Mouse (Mus musculus) megakaryocyte-erythroid progenitor cell, adult 5 weeks (primary cell): ENCODE data around the gene Nanos2. TPM values are rescaled to one million over a fixed set of nuclear protein-coding genes. Genes with fewer than 3 reads are reported as not detected.

Source experiments
- polyA plus RNA-seq: library from polyadenylated mRNA; stranded (reverse); fragments of >175 nt; gene quantifications from 2 replicates; pipeline ENCODE4 v1.2.3, GENCODE M21; 2012

The Nanos2 gene
- polyA plus RNA-seq: not detected in 2 replicates

DNA sequence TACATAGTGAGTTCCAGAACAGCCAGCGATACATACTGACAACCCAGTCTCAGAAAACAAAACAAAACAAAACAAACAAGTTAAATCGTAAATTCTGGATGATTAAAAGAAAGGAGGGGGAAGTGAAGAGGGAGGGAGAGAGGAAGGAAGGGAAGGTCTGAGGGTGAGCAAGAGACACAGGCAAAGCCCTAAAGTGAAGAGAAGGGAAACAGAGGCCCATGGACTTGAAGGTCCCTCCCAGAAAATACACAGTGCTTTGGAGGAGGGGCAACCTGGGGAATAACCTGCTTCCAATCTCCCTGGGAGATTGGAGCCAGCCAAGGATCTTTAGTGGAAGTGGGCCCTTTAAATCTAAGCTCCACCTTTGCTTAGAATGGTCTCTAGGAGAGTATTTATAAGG, at the start of gene Nanos2:
Gene Nanos2 (plus strand): TSS at position 301 of the 400 bp plus-strand sequence.

DNA sequence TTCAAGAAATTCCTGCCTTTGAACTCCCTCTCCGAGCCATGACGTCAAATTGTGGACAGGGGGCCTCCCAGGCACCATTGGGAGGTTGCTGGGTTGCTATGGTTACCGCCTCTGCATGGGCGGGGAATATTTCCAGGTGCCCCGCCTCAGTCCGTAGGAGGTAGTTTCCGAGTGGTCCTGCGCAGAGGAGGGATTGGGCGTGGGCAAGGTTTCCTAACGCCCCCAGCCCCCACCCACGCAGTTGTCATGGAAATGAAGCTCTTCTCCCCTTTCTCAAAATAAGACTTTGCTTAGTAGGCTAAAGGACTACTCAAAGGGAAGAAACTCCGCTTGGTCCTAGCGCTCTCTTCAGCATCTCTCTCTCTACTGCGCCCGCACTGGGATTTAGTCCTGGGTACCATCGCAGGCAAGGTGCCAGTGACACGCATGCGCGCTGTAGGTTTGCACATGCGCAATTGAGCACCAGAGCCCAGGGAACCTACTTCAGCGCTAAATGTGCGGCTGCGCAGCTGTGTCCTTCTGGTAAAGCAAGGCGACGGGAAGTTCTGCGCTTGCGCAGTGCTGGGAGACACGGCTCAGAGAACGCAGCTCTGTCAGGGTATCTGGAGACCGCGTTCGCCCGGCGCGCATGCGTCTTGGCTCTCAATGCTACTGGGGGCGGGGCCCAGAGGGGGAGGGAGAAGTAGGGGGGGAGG, 3.5 kb downstream of the Nanos2 start, which contains the start of gene Mypop:
Gene Mypop (plus strand): TSS at position 645 of the 695 bp plus-strand sequence.

DNA sequence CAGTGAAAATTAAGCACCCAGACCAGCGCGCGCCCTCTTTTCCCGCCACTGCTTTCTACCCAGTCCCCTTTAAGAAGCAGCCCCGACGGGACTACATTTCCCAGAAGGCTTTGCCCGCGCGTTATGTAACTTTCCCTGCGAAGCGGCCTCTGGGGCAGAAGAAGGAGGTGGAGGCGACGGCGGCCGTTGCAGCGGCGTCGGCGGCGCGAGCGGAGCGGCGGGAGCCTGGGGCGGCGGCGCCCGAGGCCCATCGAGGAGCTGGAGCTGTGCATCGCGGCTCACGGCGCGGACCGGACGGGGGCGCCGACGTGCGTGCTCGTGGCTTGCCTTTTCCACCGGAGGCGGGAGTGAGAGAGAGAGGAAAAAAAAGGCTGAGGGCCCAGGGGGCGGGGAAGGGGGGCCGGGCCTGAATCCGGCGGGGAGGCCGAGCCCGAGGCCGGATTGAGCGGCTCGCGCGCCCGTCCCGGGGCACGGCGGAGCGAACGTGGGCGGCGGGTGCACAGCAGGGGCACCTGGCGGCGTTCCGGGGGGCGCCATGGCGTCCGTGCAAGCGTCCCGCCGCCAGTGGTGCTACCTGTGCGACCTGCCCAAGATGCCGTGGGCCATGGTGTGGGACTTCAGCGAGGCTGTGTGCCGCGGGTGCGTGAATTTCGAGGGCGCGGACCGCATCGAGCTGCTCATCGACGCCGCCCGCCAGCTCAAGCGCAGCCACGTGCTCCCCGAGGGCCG, 16.9 kb downstream of the Nanos2 start, which contains the start of gene Irf2bp1:
Gene Irf2bp1 (plus strand): TSS at position 143 of the 729 bp plus-strand sequence.

DNA sequence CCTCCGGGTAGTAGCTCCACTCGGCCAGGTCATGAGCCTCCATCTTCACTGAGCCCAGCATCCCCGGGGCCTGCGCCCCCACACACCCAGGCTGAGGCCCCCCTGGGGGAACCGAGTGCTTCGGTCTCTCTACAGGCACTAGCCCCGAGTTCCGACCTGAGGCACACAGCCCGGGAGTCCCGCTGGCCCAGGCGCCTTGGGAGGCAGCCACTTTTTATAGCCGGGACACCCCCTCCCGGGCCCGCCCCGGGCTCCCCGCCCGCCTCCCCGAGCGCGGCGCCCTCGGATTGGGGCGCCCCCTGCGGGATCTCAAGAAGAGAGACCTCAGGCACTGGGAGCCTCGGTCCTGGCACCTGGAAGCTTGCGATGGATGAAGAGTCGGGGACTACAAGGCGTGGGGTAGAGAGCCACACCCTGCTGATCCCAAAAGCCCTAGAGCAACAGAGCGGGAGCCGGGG, 36.2 kb downstream of the Nanos2 start, which contains the start of gene Foxa3:
Gene Foxa3 (minus strand): TSS at position 182 of the 458 bp plus-strand sequence.

DNA sequence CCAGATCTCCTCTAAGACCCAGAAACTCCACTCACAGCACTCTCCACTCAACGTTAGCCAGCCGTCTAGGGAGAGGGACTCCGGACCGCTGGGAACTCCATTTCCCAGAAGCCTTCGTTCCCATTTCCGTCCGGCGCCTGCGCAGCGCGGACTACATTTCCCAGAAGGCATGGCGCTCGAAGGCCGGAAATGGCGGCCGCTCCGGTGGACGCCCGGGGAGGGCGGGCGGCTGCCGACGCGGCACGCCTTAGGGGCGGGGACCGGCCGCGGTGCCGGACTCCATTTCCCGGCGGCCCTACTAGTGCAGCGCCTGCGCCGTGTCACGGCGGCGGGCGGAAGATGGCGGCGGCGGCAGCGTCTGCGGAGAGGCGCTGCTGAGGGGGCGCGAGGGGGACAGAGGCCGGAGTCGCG, 36.9 kb downstream of the Nanos2 start, which contains the start of gene Sympk:
Gene Sympk (plus strand): TSS at position 282 of the 411 bp plus-strand sequence.

Other genes with a start within 250 kb of the Nanos2 start
- gene Psg19, start 188.9 kb upstream of the Nanos2 start, polyA plus RNA-seq: 0.03 TPM in 1 of 2 replicates, not detected in the other
- 0.04 TPM in 1 of 2 replicates, not detected in the other for gene Psg17, start 165.8 kb upstream of the Nanos2 start, polyA plus RNA-seq
- 0.10 and 0.11 TPM in 2 replicates for gene Mill2, start 147.4 kb upstream of the Nanos2 start, polyA plus RNA-seq
- gene Pglyrp1, start 116.1 kb upstream of the Nanos2 start, polyA plus RNA-seq: 194 and 247 TPM in 2 replicates
- 61.5 and 67.8 TPM in 2 replicates for gene Ccdc61, start 77.0 kb upstream of the Nanos2 start, polyA plus RNA-seq
- 0.02 and 0.05 TPM in 2 replicates for gene Nova2, start 61.5 kb upstream of the Nanos2 start, polyA plus RNA-seq
- 0.44 and 0.51 TPM in 2 replicates for gene Mypop, start 3.8 kb downstream of the Nanos2 start, polyA plus RNA-seq
- gene Irf2bp1, start 16.6 kb downstream of the Nanos2 start, polyA plus RNA-seq: 99.0 and 114 TPM in 2 replicates
- gene Foxa3, start 36.1 kb downstream of the Nanos2 start, polyA plus RNA-seq: not detected in 2 replicates
- gene Sympk, start 37.0 kb downstream of the Nanos2 start, polyA plus RNA-seq: 198 and 236 TPM in 2 replicates
- gene Rsph6a, start 67.3 kb downstream of the Nanos2 start, polyA plus RNA-seq: 0.05 TPM in 1 of 2 replicates, not detected in the other
- gene Dmwd, start 88.8 kb downstream of the Nanos2 start, polyA plus RNA-seq: 41.0 and 66.8 TPM in 2 replicates
- gene Dmpk, start 96.4 kb downstream of the Nanos2 start, polyA plus RNA-seq: 13.5 and 23.0 TPM in 2 replicates
- gene Six5, start 107.2 kb downstream of the Nanos2 start, polyA plus RNA-seq: 13.5 and 23.0 TPM in 2 replicates
- gene Gm4969, start 131.0 kb downstream of the Nanos2 start, polyA plus RNA-seq: 0.06 TPM in 1 of 2 replicates, not detected in the other
- 16.3 and 20.9 TPM in 2 replicates for gene Fbxo46, start 132.5 kb downstream of the Nanos2 start, polyA plus RNA-seq
- 11.6 and 14.2 TPM in 2 replicates for gene Qpctl, start 161.9 kb downstream of the Nanos2 start, polyA plus RNA-seq
- gene Snrpd2, start 162.3 kb downstream of the Nanos2 start, polyA plus RNA-seq: 52.2 and 53.2 TPM in 2 replicates
- gene Gipr, start 178.7 kb downstream of the Nanos2 start, polyA plus RNA-seq: 0.02 and 0.15 TPM in 2 replicates
- gene Eml2, start 189.0 kb downstream of the Nanos2 start, polyA plus RNA-seq: 19.2 and 24.7 TPM in 2 replicates
- 0.10 and 0.34 TPM in 2 replicates for gene Gpr4, start 225.1 kb downstream of the Nanos2 start, polyA plus RNA-seq
- 15.0 and 16.4 TPM in 2 replicates for gene Opa3, start 240.9 kb downstream of the Nanos2 start, polyA plus RNA-seq